Mouse (Mus musculus) embryonic facial prominence, embryonic 12.5 days (tissue): ENCODE results near the gene Nt5c2. TPM values are rescaled to one million over a fixed set of nuclear protein-coding genes. Genes with fewer than 3 reads are reported as not detected.

Experiments used
- ATAC-seq: fragments of 200-750 bp; cut with Nextera tagmentation; 2 replicates; pipeline ENCODE4 v1.8.0; 2017; ENCODE audit not compliant: insufficient number of reproducible peaks, insufficient read depth, low FRiP score, low TSS enrichment
- H3K27ac ChIP-seq: fragments of 300-500 bp; sonication (generic); 2 replicates; pipeline ENCODE4 v1.5.1; 2016; ENCODE audit warnings: mild to moderate bottlenecking
- H3K27me3 ChIP-seq: fragments of 300-500 bp; sonication (generic); 2 replicates; pipeline ENCODE4 v1.6.1; 2016; ENCODE audit warnings: mild to moderate bottlenecking, moderate library complexity
- H3K36me3 ChIP-seq: fragments of 300-500 bp; sonication (generic); 2 replicates; pipeline ENCODE4 v1.6.1; 2016; ENCODE audit warnings: mild to moderate bottlenecking
- H3K4me1 ChIP-seq: fragments of 300-500 bp; sonication (generic); 2 replicates; pipeline ENCODE4 v1.6.1; 2016
- H3K4me2 ChIP-seq: fragments of 300-500 bp; sonication (generic); replicated peaks from 2 replicates; pipeline ENCODE4 v1.6.1; 2016; ENCODE audit warnings: mild to moderate bottlenecking, moderate library complexity
- H3K4me3 ChIP-seq: fragments of 300-500 bp; sonication (generic); 2 replicates; pipeline ENCODE4 v1.5.1; 2016; ENCODE audit warnings: mild to moderate bottlenecking
- H3K9ac ChIP-seq: fragments of 300-500 bp; sonication (generic); 2 replicates; pipeline ENCODE4 v1.6.1; 2016; ENCODE audit warnings: mild to moderate bottlenecking, moderate library complexity
- H3K9me3 ChIP-seq: fragments of 300-500 bp; sonication (generic); 2 replicates; pipeline ENCODE4 v1.6.1; 2016; ENCODE audit warnings: mild to moderate bottlenecking, moderate library complexity
- WGBS: fragments of 180-500 bp; shearing (Covaris S2); methylation state at CpG from one replicate; pipeline ENCODE4 v1.1.7; 2016; 5-methylcytosine and 5-hydroxymethylcytosine counted together
- polyA plus RNA-seq: library from polyadenylated mRNA; unstranded; fragments of >200 nt; fragmentation: Nextera tagmentation; extraction: Ambion mirVana; gene quantifications from 2 replicates; pipeline ENCODE4 v1.2.1, GENCODE M21; 2016

The Nt5c2 gene
- polyA plus RNA-seq, 1 experiment from 2014 or later: 75.2 TPM

- no peak overlapping the region for H3K27ac ChIP-seq
- no peak overlapping the region for H3K4me3 ChIP-seq
- no peaks in the 10 kb centered on the region for H3K27me3 ChIP-seq
- 86% methylated on average over 3 of the region's 3 CpGs for WGBS
- no peak for ATAC-seq
- no peaks in the 10 kb centered on the region for H3K4me1 ChIP-seq
- H3K9me3 ChIP-seq: peaks cover 3% of the 10 kb centered on the region; the same call in 1 of the 2 replicates
- H3K9ac ChIP-seq: no peak overlapping the region
- peaks cover 27% of the 10 kb centered on the region for H3K36me3 ChIP-seq
- no peak overlapping the region for H3K4me2 ChIP-seq
These were observed 117.8 kb downstream of the Nt5c2 start for GRCm38 (mm10) chr19:46897135-46897534.

- H3K4me1 ChIP-seq: no peaks in the 10 kb centered on the region
- no peaks in the 10 kb centered on the region for H3K27me3 ChIP-seq
- no peak overlapping the region for H3K4me3 ChIP-seq
- peaks cover 3% of the 10 kb centered on the region; the same call in 1 of the 2 replicates for H3K9me3 ChIP-seq
- no peak overlapping the region for H3K4me2 ChIP-seq
- peaks cover 60% of the 10 kb centered on the region for H3K36me3 ChIP-seq
- 93% methylated on average over 7 of the region's 7 CpGs for WGBS
- no peak for ATAC-seq
- H3K9ac ChIP-seq: no peak overlapping the region
- no peak overlapping the region for H3K27ac ChIP-seq
These were observed 121.5 kb downstream of the Nt5c2 start for GRCm38 (mm10) chr19:46893484-46893883.

DNA sequence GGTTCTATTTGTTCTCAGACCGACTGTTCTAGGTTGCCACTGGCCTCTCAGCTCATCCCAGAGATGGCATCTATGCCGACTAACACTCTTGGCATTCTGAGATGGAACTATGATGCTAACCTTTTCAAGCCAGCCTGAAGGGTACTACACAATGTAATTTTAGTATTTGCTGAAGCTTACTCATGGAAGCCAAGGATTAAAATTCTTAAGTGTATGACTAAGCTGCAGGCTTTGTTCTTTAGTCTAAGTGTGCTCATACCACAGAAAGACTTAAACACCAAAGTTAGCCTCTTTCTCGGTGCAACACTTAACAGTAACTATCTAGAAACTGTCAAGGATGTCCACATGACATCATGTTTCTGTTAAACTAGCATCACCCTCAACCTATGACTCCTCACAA is 122.1 kb downstream of the Nt5c2 start:
- Histone ChIP-seq H3K9ac (no peak overlapping the region), H3K27ac (no peak overlapping the region), H3K36me3 (peaks cover 60% of the 10 kb centered on the region), H3K27me3 (no peaks in the 10 kb centered on the region), H3K4me1 (no peaks in the 10 kb centered on the region), H3K4me3 (no peak overlapping the region), H3K4me2 (no peak overlapping the region), H3K9me3 (peaks cover 3% of the 10 kb centered on the region; the same call in 1 of the 2 replicates)
- WGBS: 83% methylated on average over 3 of the region's 3 CpGs
- no peak for ATAC-seq

DNA sequence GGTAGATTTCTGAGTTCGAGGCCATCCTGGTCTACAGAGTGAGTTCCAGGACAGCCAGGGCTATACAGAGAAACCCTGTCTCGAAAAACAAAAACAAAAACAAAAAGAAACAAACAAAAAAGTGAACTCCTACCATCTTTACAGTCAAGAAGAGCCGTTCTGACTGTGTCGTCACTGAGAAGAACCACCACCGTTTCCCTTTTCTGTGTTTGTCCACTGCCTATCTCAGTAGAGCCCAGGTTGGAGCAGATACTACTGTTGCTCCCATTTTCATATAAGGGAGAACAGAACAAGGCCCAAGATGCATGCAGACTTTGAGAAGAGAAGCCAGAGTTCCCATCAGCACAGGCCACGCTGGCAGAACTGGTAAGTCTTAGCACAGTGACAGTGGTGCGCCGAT is 124.3 kb downstream of the Nt5c2 start:
- Histone ChIP-seq H3K27ac (no peak overlapping the region), H3K4me3 (no peak overlapping the region), H3K9me3 (no peaks in the 10 kb centered on the region), H3K4me1 (no peaks in the 10 kb centered on the region), H3K4me2 (no peak overlapping the region), H3K9ac (no peak overlapping the region), H3K36me3 (peaks cover 67% of the 10 kb centered on the region), H3K27me3 (no peaks in the 10 kb centered on the region)
- WGBS: 92% methylated on average over 8 of the region's 8 CpGs
- no peak for ATAC-seq

- Histone ChIP-seq H3K4me3 (no peak overlapping the region), H3K9me3 (no peaks in the 10 kb centered on the region), H3K4me1 (no peaks in the 10 kb centered on the region), H3K36me3 (peaks cover 75% of the 10 kb centered on the region), H3K27ac (no peak overlapping the region), H3K9ac (no peak overlapping the region), H3K27me3 (no peaks in the 10 kb centered on the region), H3K4me2 (no peak overlapping the region)
- no peak for ATAC-seq
- 95% methylated on average over 8 of the region's 8 CpGs for WGBS
These were observed 125.3 kb downstream of the Nt5c2 start for GRCm38 (mm10) chr19:46889666-46890065.

GRCm38 (mm10) chr19:46887811-46888527 is 127.0 kb downstream of the Nt5c2 start:
- H3K4me3 ChIP-seq: no peak overlapping the region
- H3K9me3 ChIP-seq: no peaks in the 10 kb centered on the region
- H3K4me2 ChIP-seq: no peak overlapping the region
- no peaks in the 10 kb centered on the region for H3K4me1 ChIP-seq
- H3K27ac ChIP-seq: no peak overlapping the region
- no peaks in the 10 kb centered on the region for H3K27me3 ChIP-seq
- WGBS: 77% methylated on average over 14 of the region's 14 CpGs
- no peak overlapping the region for H3K9ac ChIP-seq
- H3K36me3 ChIP-seq: peaks cover 83% of the 10 kb centered on the region
- no peak for ATAC-seq

- Histone ChIP-seq H3K9me3 (no peaks in the 10 kb centered on the region), H3K4me1 (no peaks in the 10 kb centered on the region), H3K27ac (no peak overlapping the region), H3K4me3 (no peak overlapping the region), H3K27me3 (no peaks in the 10 kb centered on the region), H3K36me3 (peaks cover 80% of the 10 kb centered on the region), H3K4me2 (no peak overlapping the region), H3K9ac (no peak overlapping the region)
- no peak for ATAC-seq
- WGBS: 85% methylated on average over 7 of the region's 7 CpGs
These were observed 128.1 kb downstream of the Nt5c2 start for GRCm38 (mm10) chr19:46886826-46887225.

DNA sequence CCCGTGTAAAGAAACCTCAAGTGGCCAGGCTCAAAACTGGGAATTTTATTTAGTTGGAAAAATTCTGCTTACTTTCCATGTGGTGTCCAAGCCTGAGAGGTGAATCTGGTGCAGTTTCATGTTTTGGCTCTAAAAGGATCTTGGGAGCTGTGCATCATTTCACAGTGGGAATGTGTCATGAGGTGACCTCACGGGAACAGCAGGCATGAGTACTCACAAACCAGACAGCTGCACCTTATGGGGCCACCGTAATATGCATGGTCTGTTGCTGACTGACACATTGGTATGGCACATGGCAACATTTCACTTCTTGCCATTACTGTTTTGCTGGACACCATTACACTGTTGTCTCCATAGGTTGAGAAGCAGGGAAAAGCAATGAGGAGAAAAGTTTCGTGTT is 129.6 kb downstream of the Nt5c2 start:
- Histone ChIP-seq H3K27me3 (no peaks in the 10 kb centered on the region), H3K4me3 (no peak overlapping the region), H3K4me2 (no peak overlapping the region), H3K9ac (no peak overlapping the region), H3K4me1 (no peaks in the 10 kb centered on the region), H3K9me3 (no peaks in the 10 kb centered on the region), H3K27ac (no peak overlapping the region), H3K36me3 (peaks cover 71% of the 10 kb centered on the region)
- no peak for ATAC-seq
- 84% methylated on average over 4 of the region's 4 CpGs for WGBS

GRCm38 (mm10) chr19:46879876-46880275 is 135.1 kb downstream of the Nt5c2 start:
- no peaks in the 10 kb centered on the region for H3K4me1 ChIP-seq
- no peak overlapping the region for H3K9ac ChIP-seq
- H3K36me3 ChIP-seq: peaks cover 23% of the 10 kb centered on the region
- WGBS: 96% methylated on average over 2 of the region's 2 CpGs
- no peak overlapping the region for H3K4me3 ChIP-seq
- no peak overlapping the region for H3K4me2 ChIP-seq
- no peaks in the 10 kb centered on the region for H3K27me3 ChIP-seq
- no peak for ATAC-seq
- no peaks in the 10 kb centered on the region for H3K9me3 ChIP-seq
- no peak overlapping the region for H3K27ac ChIP-seq

DNA sequence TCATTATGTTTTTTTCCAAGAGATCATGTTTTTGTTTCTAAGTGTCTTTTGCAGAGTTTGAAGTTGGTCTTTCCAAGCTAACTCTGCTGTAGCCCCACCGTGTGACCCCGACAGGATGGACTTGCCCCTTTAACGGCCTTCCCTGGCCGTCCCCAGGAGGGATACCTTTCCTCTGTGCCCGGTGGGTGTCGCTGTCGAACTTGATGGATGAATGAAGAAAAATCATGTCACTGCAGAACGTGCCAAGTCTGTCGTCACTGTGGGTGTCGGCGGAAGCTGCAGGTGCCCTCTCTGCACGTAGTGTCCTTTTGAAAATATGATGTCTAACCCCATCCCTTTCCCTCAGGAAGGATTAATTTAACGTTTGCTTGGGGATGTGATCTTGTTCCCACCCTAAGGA is 136.6 kb downstream of the Nt5c2 start:
- no peak overlapping the region for H3K4me2 ChIP-seq
- no peak overlapping the region for H3K27ac ChIP-seq
- H3K9me3 ChIP-seq: no peaks in the 10 kb centered on the region
- no peaks in the 10 kb centered on the region for H3K4me1 ChIP-seq
- 63% methylated on average over 13 of the region's 13 CpGs for WGBS
- no peak for ATAC-seq
- no peaks in the 10 kb centered on the region for H3K27me3 ChIP-seq
- no peak overlapping the region for H3K4me3 ChIP-seq
- H3K9ac ChIP-seq: no peak overlapping the region
- H3K36me3 ChIP-seq: peaks cover 13% of the 10 kb centered on the region

DNA sequence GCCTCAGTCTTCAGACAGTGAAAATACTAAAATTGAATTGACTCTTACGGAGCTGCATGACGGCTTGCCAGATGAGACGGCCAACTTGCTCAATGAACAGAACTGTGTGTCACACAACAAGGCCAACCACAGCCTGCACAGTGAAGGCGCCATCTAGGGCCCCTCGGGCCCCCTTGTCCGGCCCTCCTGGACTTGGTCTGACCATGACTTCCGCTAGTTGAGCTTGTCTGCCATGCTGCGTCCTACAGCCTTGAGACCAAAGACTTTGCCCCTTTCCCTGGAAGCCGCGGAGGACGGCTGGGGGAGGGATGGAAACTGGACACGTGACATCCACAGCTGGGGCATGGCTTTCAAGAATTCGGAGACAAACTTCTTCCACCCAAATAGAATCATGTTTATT is 137.1 kb downstream of the Nt5c2 start:
- Histone ChIP-seq H3K4me1 (no peaks in the 10 kb centered on the region), H3K9me3 (no peaks in the 10 kb centered on the region), H3K36me3 (peaks cover 10% of the 10 kb centered on the region; the same call in 1 of the 2 replicates), H3K9ac (no peak overlapping the region), H3K4me3 (no peak overlapping the region), H3K27me3 (no peaks in the 10 kb centered on the region), H3K27ac (no peak overlapping the region), H3K4me2 (no peak overlapping the region)
- 83% methylated on average over 13 of the region's 13 CpGs for WGBS
- ATAC-seq: no peak

GRCm38 (mm10) chr19:46875790-46876189 is 139.2 kb downstream of the Nt5c2 start:
- H3K27me3 ChIP-seq: no peaks in the 10 kb centered on the region
- H3K36me3 ChIP-seq: 0 out of 2 replicates have a peak, but pooled peaks cover 2% of the 10 kb centered on the region
- H3K4me2 ChIP-seq: no peak overlapping the region
- H3K4me3 ChIP-seq: no peak overlapping the region
- no peaks in the 10 kb centered on the region for H3K4me1 ChIP-seq
- H3K9ac ChIP-seq: no peak overlapping the region
- WGBS: 42% methylated on average over 12 of the region's 12 CpGs
- no peak for ATAC-seq
- H3K27ac ChIP-seq: no peak overlapping the region
- no peaks in the 10 kb centered on the region for H3K9me3 ChIP-seq
